Mouse (Mus musculus) kidney, adult 2 months (tissue): ENCODE results near the gene Pbx3. TPM values are rescaled to one million over a fixed set of nuclear protein-coding genes. Genes with fewer than 3 reads are reported as not detected.

Source experiments
- DNase-seq: peaks from one replicate; pipeline ENCODE4 v3.0.0; 2021
- H3K27ac ChIP-seq: fragments of 200-500 bp; 2 replicates; pipeline ENCODE4 v1.5.1; 2012; ENCODE audit warnings: low read depth, low read length, control low read depth, inconsistent platforms; ENCODE audit not compliant: insufficient read depth
- H3K27me3 ChIP-seq: fragments of 200-500 bp; replicated peaks from 2 replicates; pipeline ENCODE4 v1.6.1; 2012; ENCODE audit warnings: mild to moderate bottlenecking, moderate library complexity, low read length, inconsistent platforms; ENCODE audit not compliant: control insufficient read depth, insufficient read depth
- H3K36me3 ChIP-seq: fragments of 200-500 bp; 2 replicates; pipeline ENCODE4 v1.6.1; 2012; ENCODE audit warnings: mild to moderate bottlenecking, moderate library complexity, low read length, inconsistent platforms; ENCODE audit not compliant: control insufficient read depth, insufficient read depth
- H3K4me1 ChIP-seq: fragments of 200-500 bp; 2 replicates; pipeline ENCODE4 v1.6.1; 2011; ENCODE audit warnings: low read length; ENCODE audit not compliant: control insufficient read depth, insufficient read depth
- H3K4me3 ChIP-seq: fragments of 200-500 bp; 2 replicates; pipeline ENCODE4 v1.5.1; 2011; ENCODE audit warnings: mild to moderate bottlenecking, low read depth, low read length, control low read depth; ENCODE audit not compliant: insufficient read depth
- CTCF ChIP-seq: fragments of 200-500 bp; conservative IDR thresholded peaks from 2 replicates; pipeline ENCODE4 v1.5.1; 2011; ENCODE audit warnings: low read depth, mild to moderate bottlenecking, control low read depth, low read length, moderate library complexity, mixed read lengths; ENCODE audit not compliant: insufficient read depth, insufficient read length
- POLR2A ChIP-seq: fragments of 200-500 bp; IDR thresholded peaks from one replicate; pipeline ENCODE4 v1.6.1; 2011; ENCODE audit warnings: low read depth, low read length, control low read depth
- WGBS: fragments of 180-500 bp; shearing (Covaris S2); methylation state at CpG from one replicate; pipeline ENCODE4 v1.1.7; 2018; 5-methylcytosine and 5-hydroxymethylcytosine counted together
- polyA plus RNA-seq: library from polyadenylated mRNA; depleted of rRNA; stranded (reverse); fragments of >200 nt; gene quantifications from 2 replicates; pipeline ENCODE4 v1.2.3, GENCODE M21; 2012

Pbx3 gene
- polyA plus RNA-seq, 1 experiment: 5.6 TPM

GRCm38 (mm10) chr2:34168191-34168590 lies 204.8 kb downstream of the Pbx3 start:
- no peak overlapping the region for H3K27ac ChIP-seq
- no peaks in the 10 kb centered on the region for H3K27me3 ChIP-seq
- WGBS: 54% methylated on average over 3 of the region's 3 CpGs
- TF ChIP-seq CTCF (no peak), POLR2A (no peak)
- H3K4me1 ChIP-seq: no peaks in the 10 kb centered on the region
- DNase-seq: no peak
- H3K36me3 ChIP-seq: no peaks in the 10 kb centered on the region
- no peak overlapping the region for H3K4me3 ChIP-seq

GRCm38 (mm10) chr2:34162484-34162883 lies 210.5 kb downstream of the Pbx3 start:
- no peak overlapping the region for H3K4me3 ChIP-seq
- H3K4me1 ChIP-seq: no peaks in the 10 kb centered on the region
- H3K27me3 ChIP-seq: no peaks in the 10 kb centered on the region
- TF ChIP-seq POLR2A (no peak), CTCF (no peak)
- no peak overlapping the region for H3K27ac ChIP-seq
- no peaks in the 10 kb centered on the region for H3K36me3 ChIP-seq
- 76% methylated on average over 3 of the region's 3 CpGs for WGBS
- no peak for DNase-seq

GRCm38 (mm10) chr2:34157746-34158145 lies 215.2 kb downstream of the Pbx3 start:
- H3K4me1 ChIP-seq: no peaks in the 10 kb centered on the region
- H3K4me3 ChIP-seq: no peak overlapping the region
- no peak overlapping the region for H3K27ac ChIP-seq
- H3K27me3 ChIP-seq: no peaks in the 10 kb centered on the region
- DNase-seq: no peak
- no peak for TF ChIP-seq CTCF
- no peak for TF ChIP-seq POLR2A
- WGBS: 80% methylated on average over 3 of the region's 3 CpGs
- no peaks in the 10 kb centered on the region for H3K36me3 ChIP-seq

GRCm38 (mm10) chr2:34154833-34155232 lies 218.1 kb downstream of the Pbx3 start:
- Histone ChIP-seq H3K27ac (no peak overlapping the region), H3K4me3 (no peak overlapping the region), H3K4me1 (no peaks in the 10 kb centered on the region), H3K27me3 (no peaks in the 10 kb centered on the region), H3K36me3 (no peaks in the 10 kb centered on the region)
- WGBS: 60% methylated on average over 5 of the region's 5 CpGs
- DNase-seq: peak; percentile 7
- TF ChIP-seq CTCF: no peak
- TF ChIP-seq POLR2A: no peak

- Histone ChIP-seq H3K27ac (no peak overlapping the region), H3K36me3 (no peaks in the 10 kb centered on the region), H3K4me3 (no peak overlapping the region), H3K27me3 (no peaks in the 10 kb centered on the region), H3K4me1 (no peaks in the 10 kb centered on the region)
- no peak for DNase-seq
- 77% methylated on average over 6 of the region's 6 CpGs for WGBS
- TF ChIP-seq CTCF: no peak
- TF ChIP-seq POLR2A: no peak
Measured at GRCm38 (mm10) chr2:34153336-34153735, 219.6 kb downstream of the Pbx3 start.

DNA sequence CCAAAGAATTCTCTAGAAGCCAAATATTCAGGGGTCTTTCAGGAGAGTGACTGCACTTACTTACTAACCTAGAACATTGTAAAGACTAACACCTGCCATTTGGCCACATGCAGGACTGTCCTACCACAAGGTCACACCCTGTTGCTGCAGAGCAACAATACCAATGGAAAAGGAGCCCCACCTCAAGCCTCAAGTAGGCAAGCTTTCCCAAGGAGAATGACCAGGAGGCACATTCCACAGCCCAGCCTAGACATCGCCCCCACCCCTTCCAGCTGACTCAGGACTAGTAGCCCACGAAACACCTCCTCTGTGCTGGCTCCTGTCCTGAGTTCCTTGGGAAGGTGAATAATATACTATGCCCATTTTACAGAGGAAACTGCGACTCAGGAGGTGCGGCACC lies 222.4 kb downstream of the Pbx3 start:
- no peak overlapping the region for H3K4me3 ChIP-seq
- no peaks in the 10 kb centered on the region for H3K4me1 ChIP-seq
- H3K36me3 ChIP-seq: no peaks in the 10 kb centered on the region
- no peak overlapping the region for H3K27ac ChIP-seq
- WGBS: 68% methylated on average over 4 of the region's 4 CpGs
- no peaks in the 10 kb centered on the region for H3K27me3 ChIP-seq
- no peak for DNase-seq
- no peak for TF ChIP-seq CTCF
- no peak for TF ChIP-seq POLR2A

- DNase-seq: no peak
- H3K36me3 ChIP-seq: no peaks in the 10 kb centered on the region
- no peak overlapping the region for H3K4me3 ChIP-seq
- H3K27me3 ChIP-seq: no peaks in the 10 kb centered on the region
- no peak overlapping the region for H3K27ac ChIP-seq
- no peak for TF ChIP-seq CTCF
- TF ChIP-seq POLR2A: no peak
- WGBS: 73% methylated on average over 7 of the region's 7 CpGs
- no peaks in the 10 kb centered on the region for H3K4me1 ChIP-seq
Measured at GRCm38 (mm10) chr2:34148214-34148613, 224.7 kb downstream of the Pbx3 start.

GRCm38 (mm10) chr2:34147476-34147875 lies 225.5 kb downstream of the Pbx3 start:
- H3K4me3 ChIP-seq: no peak overlapping the region
- WGBS: 93% methylated on average over 14 of the region's 14 CpGs
- H3K27ac ChIP-seq: no peak overlapping the region
- H3K27me3 ChIP-seq: no peaks in the 10 kb centered on the region
- TF ChIP-seq POLR2A: no peak
- TF ChIP-seq CTCF: no peak
- no peaks in the 10 kb centered on the region for H3K36me3 ChIP-seq
- DNase-seq: no peak
- no peaks in the 10 kb centered on the region for H3K4me1 ChIP-seq
